Mouse (Mus musculus) forebrain, embryonic 13.5 days (tissue): ENCODE measurements around the gene Olfr67. TPM values are rescaled to one million over a fixed set of nuclear protein-coding genes. Genes with fewer than 3 reads are reported as not detected.
"Not testable (repeated sequence)": the region's sequence is repeated elsewhere in the genome, so short reads cannot be mapped to it uniquely, and the experiment has no call there.

Source experiments
- ATAC-seq: fragments of 200-750 bp; cut with Nextera tagmentation; 2 replicates; pipeline ENCODE4 v1.8.0; 2017
- H3K27ac ChIP-seq: fragments of 300-500 bp; sonication (generic); 2 replicates; pipeline ENCODE4 v1.5.1; 2015; ENCODE audit warnings: inconsistent platforms, mild to moderate bottlenecking, moderate library complexity
- H3K27me3 ChIP-seq: fragments of 300-500 bp; sonication (generic); 2 replicates; pipeline ENCODE4 v1.6.1; 2015; ENCODE audit warnings: mild to moderate bottlenecking, inconsistent platforms
- H3K36me3 ChIP-seq: fragments of 300-500 bp; sonication (generic); 2 replicates; pipeline ENCODE4 v1.6.1; 2015; ENCODE audit warnings: mild to moderate bottlenecking, inconsistent platforms; ENCODE audit not compliant: poor library complexity, severe bottlenecking
- H3K4me1 ChIP-seq: fragments of 300-500 bp; sonication (generic); 2 replicates; pipeline ENCODE4 v1.6.1; 2015; ENCODE audit warnings: inconsistent platforms
- H3K4me2 ChIP-seq: fragments of 300-500 bp; sonication (generic); 2 replicates; pipeline ENCODE4 v1.6.1; 2015; ENCODE audit warnings: inconsistent platforms, mild to moderate bottlenecking, moderate library complexity
- H3K4me3 ChIP-seq: fragments of 300-500 bp; sonication (generic); 2 replicates; pipeline ENCODE4 v1.5.1; 2015; ENCODE audit warnings: mild to moderate bottlenecking, inconsistent platforms
- H3K9ac ChIP-seq: fragments of 300-500 bp; sonication (generic); 2 replicates; pipeline ENCODE4 v1.6.1; 2015; ENCODE audit warnings: mild to moderate bottlenecking, inconsistent platforms
- H3K9me3 ChIP-seq: fragments of 300-500 bp; sonication (generic); replicated peaks from 2 replicates; pipeline ENCODE4 v1.6.1; 2016; ENCODE audit warnings: inconsistent platforms
- WGBS: fragments of 180-500 bp; shearing (Covaris S2); methylation state at CpG from one replicate; pipeline ENCODE4 v1.1.7; 2015; 5-methylcytosine and 5-hydroxymethylcytosine counted together
- polyA plus RNA-seq: library from polyadenylated mRNA; unstranded; fragments of >200 nt; fragmentation: Nextera tagmentation; extraction: Ambion mirVana; gene quantifications from 2 replicates; pipeline ENCODE4 v1.2.1, GENCODE M21; 2015

Gene Olfr67
- polyA plus RNA-seq: not detected in 2 replicates

- no peak within 1 kb of the TSS for H3K4me3 ChIP-seq
- WGBS: 86% methylated on average over 3 of the region's 3 CpGs
- no peak for ATAC-seq
- H3K4me2 ChIP-seq: no peak within 1 kb of the TSS
- no peak within 1 kb of the TSS for H3K9ac ChIP-seq
- no peaks in the 10 kb centered on the region for H3K4me1 ChIP-seq
- H3K36me3 ChIP-seq: no peaks in the 10 kb centered on the region
- H3K27ac ChIP-seq: no peak within 1 kb of the TSS
- H3K9me3 ChIP-seq: no peaks in the 10 kb centered on the region
- H3K27me3 ChIP-seq: no peaks in the 10 kb centered on the region
These were observed at the start of gene Olfr67 for GRCm38 (mm10) chr7:103791721-103792120. Gene Olfr67 (minus strand): TSS chr7:103791821.

DNA sequence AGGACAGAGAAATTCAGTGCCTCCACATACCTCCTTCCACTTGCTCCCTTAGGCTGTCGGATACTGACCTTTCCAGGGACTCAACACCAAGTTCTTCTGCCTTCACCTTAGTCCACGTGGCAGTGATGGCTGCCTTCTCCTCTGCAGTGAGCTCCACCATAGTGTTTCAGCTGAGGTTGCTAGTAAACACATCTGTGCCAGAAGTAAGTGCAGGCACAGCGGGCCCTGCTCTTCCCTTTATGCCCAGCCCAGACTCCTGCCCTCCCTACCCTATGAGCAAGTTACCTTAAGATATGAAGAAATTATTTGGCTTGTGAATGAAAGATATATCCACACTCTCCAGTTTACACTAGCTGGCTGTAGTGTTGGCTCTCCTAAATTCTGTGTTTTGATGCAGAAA, 48.6 kb upstream of the Olfr67 start, which contains the start of gene Hbb-bh2:
Gene Hbb-bh2, minus strand, starts transcription at position 253 of the 400 bp plus-strand sequence.
- H3K27ac ChIP-seq: no peak within 1 kb of the TSS
- WGBS: 74% methylated on average over 3 of the region's 3 CpGs
- no peak for ATAC-seq

GRCm38 (mm10) chr7:103827808-103828207, 36.2 kb upstream of the Olfr67 start, which contains the start of gene Hbb-bs:
Gene Hbb-bs (minus strand): TSS chr7:103828096.
- 97% methylated on average over 4 of the region's 4 CpGs for WGBS
- no peak for ATAC-seq
- no peaks in the 10 kb centered on the region for H3K9me3 ChIP-seq

More for the DNA sequence above, 48.6 kb upstream of the Olfr67 start, which contains the start of gene Hbb-bh2:
- Histone ChIP-seq H3K4me2 (no peak within 1 kb of the TSS), H3K9me3 (no peaks in the 10 kb centered on the region), H3K27me3 (no peaks in the 10 kb centered on the region), H3K4me1 (no peaks in the 10 kb centered on the region), H3K36me3 (no peaks in the 10 kb centered on the region), H3K9ac (no peak within 1 kb of the TSS), H3K4me3 (no peak within 1 kb of the TSS)

GRCm38 (mm10) chr7:103827139-103827538, 35.5 kb upstream of the Olfr67 start:
- not testable (repeated sequence) for H3K9me3 ChIP-seq, ATAC-seq, H3K4me2 ChIP-seq, H3K27ac ChIP-seq, H3K27me3 ChIP-seq, H3K4me3 ChIP-seq, H3K4me1 ChIP-seq, H3K36me3 ChIP-seq, H3K9ac ChIP-seq
- WGBS: no CpG with 5 or more reads among the region's 2 CpGs

More at GRCm38 (mm10) chr7:103827808-103828207, 36.2 kb upstream of the Olfr67 start, which contains the start of gene Hbb-bs:
- Histone ChIP-seq H3K4me2 (no peak within 1 kb of the TSS), H3K9ac (no peak within 1 kb of the TSS), H3K4me3 (no peak within 1 kb of the TSS), H3K27me3 (no peaks in the 10 kb centered on the region), H3K27ac (no peak within 1 kb of the TSS), H3K4me1 (no peaks in the 10 kb centered on the region), H3K36me3 (no peaks in the 10 kb centered on the region)

DNA sequence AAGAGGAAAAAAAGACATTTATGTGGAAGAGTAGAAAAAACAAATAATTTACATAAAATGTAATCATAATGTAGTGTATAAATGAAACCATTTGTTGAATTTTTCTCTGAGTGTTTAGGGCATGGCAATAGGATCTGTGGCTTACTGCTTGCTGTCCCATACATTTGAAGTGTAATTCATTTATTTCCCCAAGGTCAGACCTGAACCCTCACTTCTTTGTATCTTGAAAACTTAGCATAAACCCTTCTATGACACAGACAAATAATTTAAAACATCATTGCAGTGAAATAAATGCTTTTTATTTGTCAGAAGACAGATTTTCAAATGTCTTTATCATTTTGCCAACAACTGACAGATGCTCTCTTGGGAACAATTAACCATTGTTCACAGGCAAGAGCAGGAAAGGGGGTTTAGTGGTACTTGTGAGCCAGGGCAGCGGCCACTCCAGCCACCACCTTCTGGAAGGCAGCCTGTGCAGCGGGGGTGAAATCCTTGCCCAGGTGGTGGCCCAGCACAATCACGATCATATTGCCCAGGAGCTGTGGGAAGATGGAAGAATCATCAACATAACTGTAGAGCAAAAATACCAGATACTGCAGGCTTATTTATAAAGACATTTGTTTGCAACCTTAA, 34.8 kb upstream of the Olfr67 start:
- Histone ChIP-seq H3K4me1 (no peaks in the 10 kb centered on the region), H3K36me3 (no peaks in the 10 kb centered on the region), H3K9me3 (no peaks in the 10 kb centered on the region), H3K27me3 (no peaks in the 10 kb centered on the region), H3K4me2 (no peak overlapping the region), H3K9ac (no peak overlapping the region), H3K4me3 (no peak overlapping the region), H3K27ac (no peak overlapping the region)
- 66% methylated on average over 3 of the region's 3 CpGs for WGBS
- ATAC-seq: no peak

DNA sequence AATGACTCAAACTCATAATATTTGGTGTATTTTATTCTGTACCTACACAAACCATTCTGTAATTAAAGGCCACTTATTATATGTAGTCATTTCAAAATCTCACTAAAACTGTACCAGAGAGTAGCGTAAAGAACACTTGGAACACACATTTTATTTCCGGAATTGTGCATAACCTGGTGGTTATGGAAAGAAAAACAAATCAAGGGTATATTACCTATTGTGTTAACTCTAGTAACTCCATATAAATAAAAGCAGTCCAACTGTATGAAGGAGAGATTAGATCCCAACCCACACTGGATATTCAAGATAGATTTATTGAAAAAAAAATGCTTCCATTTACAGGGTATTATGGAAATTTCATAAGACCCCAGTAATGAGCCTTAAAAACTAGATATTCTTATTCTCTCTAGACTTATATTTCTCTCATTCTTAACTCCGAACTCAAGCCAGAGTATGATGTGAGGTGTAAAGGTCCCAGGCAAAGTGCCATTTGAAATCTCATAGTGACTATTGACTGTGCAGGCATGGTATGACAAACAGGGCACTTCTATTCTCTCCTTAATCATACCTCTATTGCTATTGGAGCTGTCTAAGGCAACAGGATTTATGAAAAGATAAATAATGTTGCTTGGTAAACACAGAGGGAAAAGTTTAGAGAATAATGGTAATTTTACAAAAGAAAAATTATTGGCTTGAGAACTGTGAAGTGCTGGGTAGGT, 34.1 kb upstream of the Olfr67 start:
- H3K9me3 ChIP-seq: no peaks in the 10 kb centered on the region
- H3K27ac ChIP-seq: no peak overlapping the region
- no peak overlapping the region for H3K9ac ChIP-seq
- WGBS: 92% methylated on average over 3 of the region's 3 CpGs
- H3K36me3 ChIP-seq: no peaks in the 10 kb centered on the region
- H3K4me2 ChIP-seq: no peak overlapping the region
- no peaks in the 10 kb centered on the region for H3K27me3 ChIP-seq
- H3K4me3 ChIP-seq: no peak overlapping the region
- no peak for ATAC-seq
- no peaks in the 10 kb centered on the region for H3K4me1 ChIP-seq

GRCm38 (mm10) chr7:103824597-103824996, 33.0 kb upstream of the Olfr67 start:
- H3K9me3 ChIP-seq: no peaks in the 10 kb centered on the region
- no peak overlapping the region for H3K27ac ChIP-seq
- H3K9ac ChIP-seq: no peak overlapping the region
- 86% methylated on average over 2 of the region's 2 CpGs for WGBS
- no peak overlapping the region for H3K4me2 ChIP-seq
- H3K36me3 ChIP-seq: no peaks in the 10 kb centered on the region
- ATAC-seq: no peak
- no peak overlapping the region for H3K4me3 ChIP-seq
- no peaks in the 10 kb centered on the region for H3K27me3 ChIP-seq
- no peaks in the 10 kb centered on the region for H3K4me1 ChIP-seq

DNA sequence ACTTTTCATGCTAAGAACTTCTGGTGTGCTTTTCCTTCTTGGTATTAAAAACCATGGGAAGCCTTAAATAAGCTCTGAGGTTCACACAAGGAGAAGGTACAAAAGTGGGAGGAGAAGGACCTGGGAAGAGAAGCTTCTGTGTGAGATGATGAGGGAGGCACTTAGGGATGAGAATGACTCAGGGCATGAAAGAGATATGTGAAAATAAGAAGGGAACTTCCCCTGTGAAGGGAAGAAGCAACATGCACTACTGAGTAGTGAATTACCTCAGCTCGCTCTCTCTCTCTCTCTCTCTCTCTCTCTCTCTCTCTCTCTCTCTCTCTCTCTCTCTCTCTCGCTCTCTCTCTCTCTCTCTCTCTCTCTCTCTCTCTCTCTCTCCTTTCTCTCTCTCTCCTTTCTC, 23.5 kb upstream of the Olfr67 start:
- not testable (repeated sequence) for H3K36me3 ChIP-seq, H3K4me2 ChIP-seq, H3K9ac ChIP-seq, H3K4me1 ChIP-seq, H3K27ac ChIP-seq, H3K4me3 ChIP-seq, ATAC-seq, H3K27me3 ChIP-seq, H3K9me3 ChIP-seq
- WGBS: 80% methylated on average over 1 of the region's 2 CpGs

- 91% methylated on average over 3 of the region's 3 CpGs for WGBS
- H3K9me3 ChIP-seq: no peaks in the 10 kb centered on the region
These were observed 22.1 kb upstream of the Olfr67 start, which contains the start of gene Hbb-bt for GRCm38 (mm10) chr7:103813766-103814165. Gene Hbb-bt (minus strand): TSS chr7:103813996.

DNA sequence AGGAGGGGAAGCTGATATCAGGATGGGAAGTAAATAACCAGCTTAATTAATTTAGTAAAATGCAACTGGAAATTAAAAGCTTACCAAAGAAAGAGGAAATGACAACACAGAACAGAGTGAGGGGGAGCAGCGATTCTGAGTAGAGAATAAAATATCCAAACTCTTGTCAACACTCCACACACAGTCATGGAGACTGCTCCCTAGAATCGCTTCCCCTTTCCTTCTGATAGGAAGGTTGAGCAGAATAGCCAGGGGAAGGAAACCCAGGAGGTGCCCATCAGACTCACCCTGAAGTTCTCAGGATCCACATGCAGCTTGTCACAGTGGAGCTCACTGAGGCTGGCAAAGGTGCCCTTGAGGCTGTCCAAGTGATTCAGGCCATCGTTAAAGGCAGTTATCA, 21.5 kb upstream of the Olfr67 start:
- ATAC-seq, H3K27ac ChIP-seq, H3K4me3 ChIP-seq, H3K9me3 ChIP-seq, H3K36me3 ChIP-seq, H3K4me2 ChIP-seq, H3K4me1 ChIP-seq, H3K9ac ChIP-seq, H3K27me3 ChIP-seq: not testable (repeated sequence)
- no CpG with 5 or more reads among the region's 3 CpGs for WGBS

More at GRCm38 (mm10) chr7:103813766-103814165, 22.1 kb upstream of the Olfr67 start, which contains the start of gene Hbb-bt:
- no peak within 1 kb of the TSS for H3K4me3 ChIP-seq
- H3K9ac ChIP-seq: no peak within 1 kb of the TSS
- no peak within 1 kb of the TSS for H3K27ac ChIP-seq
- H3K27me3 ChIP-seq: no peaks in the 10 kb centered on the region
- H3K4me1 ChIP-seq: no peaks in the 10 kb centered on the region
- ATAC-seq: no peak
- no peak within 1 kb of the TSS for H3K4me2 ChIP-seq
- H3K36me3 ChIP-seq: no peaks in the 10 kb centered on the region

GRCm38 (mm10) chr7:103812174-103812573, 20.6 kb upstream of the Olfr67 start:
- Histone ChIP-seq H3K4me2 (no peak overlapping the region), H3K9me3 (no peaks in the 10 kb centered on the region), H3K4me1 (no peaks in the 10 kb centered on the region), H3K36me3 (no peaks in the 10 kb centered on the region), H3K27ac (no peak overlapping the region), H3K9ac (no peak overlapping the region), H3K27me3 (no peaks in the 10 kb centered on the region), H3K4me3 (no peak overlapping the region)
- 86% methylated on average over 1 of the region's 1 CpGs for WGBS
- ATAC-seq: no peak

DNA sequence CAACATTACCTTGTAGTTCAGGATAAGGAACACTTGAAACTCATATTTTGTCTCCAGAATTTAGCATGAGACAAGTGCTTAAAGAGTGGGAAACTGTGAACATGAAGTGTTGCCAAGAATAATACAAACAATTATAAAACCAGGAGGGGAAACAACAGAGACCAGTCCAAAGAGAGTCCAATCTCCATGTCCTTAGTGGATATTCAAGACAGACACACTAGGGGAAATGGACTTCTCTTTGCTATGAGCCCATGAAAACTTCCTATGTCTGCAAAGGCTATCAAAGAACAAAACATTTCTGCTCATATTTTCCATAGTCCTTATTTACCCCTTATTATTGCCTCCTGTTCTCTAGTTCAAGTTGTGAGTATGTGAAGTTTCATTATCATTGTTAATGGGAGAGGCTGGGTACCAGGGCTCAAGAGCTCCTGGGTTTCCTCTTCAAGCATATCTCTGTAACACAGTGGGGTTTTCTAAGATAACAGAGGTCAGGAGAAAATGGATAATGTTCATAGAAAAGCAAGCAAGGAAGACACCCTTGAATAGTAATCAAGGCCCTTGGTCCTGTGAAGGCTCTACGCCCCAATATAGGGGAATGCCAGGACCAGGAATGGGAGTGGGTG, 19.7 kb upstream of the Olfr67 start:
- H3K4me3 ChIP-seq: no peak overlapping the region
- 80% methylated on average over 1 of the region's 1 CpGs for WGBS
- no peak overlapping the region for H3K4me2 ChIP-seq
- H3K27ac ChIP-seq: no peak overlapping the region
- no peaks in the 10 kb centered on the region for H3K9me3 ChIP-seq
- H3K36me3 ChIP-seq: no peaks in the 10 kb centered on the region
- H3K4me1 ChIP-seq: no peaks in the 10 kb centered on the region
- no peak for ATAC-seq
- H3K27me3 ChIP-seq: no peaks in the 10 kb centered on the region
- H3K9ac ChIP-seq: no peak overlapping the region
